Mouse (Mus musculus): Measurements from ENCODE around the gene Ttc7.

Ttc7 gene

DNA sequence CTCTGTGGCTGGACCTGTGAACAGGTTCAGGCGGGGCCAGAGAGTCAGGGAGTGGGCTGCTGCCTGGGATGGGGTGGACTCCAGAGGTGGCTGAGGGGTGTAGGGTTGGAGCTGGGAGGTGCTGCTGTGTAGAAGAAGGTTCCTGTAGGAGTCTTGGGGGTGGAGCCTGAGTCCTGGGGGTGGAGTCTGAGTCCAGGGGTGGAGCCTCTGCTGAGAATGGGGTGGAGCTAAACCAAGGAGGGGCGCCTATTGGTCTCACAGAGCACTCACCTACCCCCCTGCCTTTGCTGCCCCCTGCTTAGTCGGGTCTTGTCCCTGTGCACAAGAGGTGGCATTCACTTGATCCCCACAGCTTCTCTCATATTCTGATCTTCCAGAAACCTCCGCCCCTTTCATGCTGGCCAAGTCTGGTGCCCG, 31.9 kb downstream of the Ttc7 start:
- no peak for DNase-seq (ENCODE audit: low read depth, low spot score)

GRCm38 (mm10) chr17:87315021-87315531, 32.4 kb downstream of the Ttc7 start:
- peak; percentile 13 for DNase-seq (ENCODE audit: low read depth, low spot score)

GRCm38 (mm10) chr17:87315891-87316763, 33.4 kb downstream of the Ttc7 start:
- no peak for DNase-seq (ENCODE audit: low read depth, low spot score)

GRCm38 (mm10) chr17:87317271-87317670, 34.6 kb downstream of the Ttc7 start:
- no peak for DNase-seq (ENCODE audit: low read depth, low spot score)

- no peak for DNase-seq (ENCODE audit: low read depth, low spot score)
Observed at GRCm38 (mm10) chr17:87317947-87318346, 35.3 kb downstream of the Ttc7 start.

- DNase-seq (ENCODE audit: low read depth, low spot score), result no peak
Observed at GRCm38 (mm10) chr17:87321673-87322072, 39.0 kb downstream of the Ttc7 start.

DNA sequence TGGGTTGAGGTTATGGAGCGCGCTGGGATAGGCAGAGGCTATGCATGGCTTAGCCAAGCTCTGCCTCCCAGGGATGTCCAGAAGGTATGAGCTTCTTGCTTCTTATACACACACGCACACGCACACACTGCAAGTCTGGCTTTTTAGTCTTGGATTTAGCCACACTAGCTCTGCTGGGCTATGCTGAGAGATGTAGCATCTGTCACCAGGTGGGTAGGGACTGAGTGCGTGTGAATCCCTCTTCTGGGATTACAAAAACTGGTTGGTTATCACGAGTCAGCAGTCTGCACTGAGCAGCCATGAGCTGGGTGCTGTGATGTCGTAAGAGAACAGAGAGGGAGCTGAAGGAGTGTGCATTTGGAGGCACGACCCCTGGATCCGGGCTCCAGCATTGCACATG, 40.5 kb downstream of the Ttc7 start:
- no peak for DNase-seq (ENCODE audit: low read depth, low spot score)

DNA sequence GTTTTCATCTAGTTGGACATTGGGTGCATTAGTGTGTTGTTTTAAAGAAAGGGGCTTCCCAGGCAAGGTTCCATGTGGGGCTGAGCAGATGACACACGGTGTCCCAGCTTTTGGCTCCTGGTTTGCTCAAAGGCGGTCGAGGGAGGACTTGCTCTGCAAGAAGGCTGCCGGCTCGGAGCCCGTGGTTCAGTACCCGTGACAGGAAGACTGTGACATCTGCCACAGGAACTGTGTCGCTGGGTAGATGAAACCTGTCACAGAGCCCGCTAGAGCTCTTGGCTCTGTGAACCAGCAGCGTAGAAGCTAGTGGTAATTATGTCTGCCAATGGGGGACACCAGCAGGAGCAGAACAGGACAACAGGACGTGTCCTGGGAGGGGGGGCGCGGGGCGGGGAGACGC, 42.8 kb downstream of the Ttc7 start:
- no peak for DNase-seq (ENCODE audit: low read depth, low spot score)

GRCm38 (mm10) chr17:87326987-87327386, 44.3 kb downstream of the Ttc7 start:
- no peak for DNase-seq (ENCODE audit: low read depth, low spot score)

GRCm38 (mm10) chr17:87327645-87328044, 45.0 kb downstream of the Ttc7 start:
- DNase-seq (ENCODE audit: low read depth, low spot score), result no peak

GRCm38 (mm10) chr17:87328177-87328768, 45.6 kb downstream of the Ttc7 start:
- no peak for DNase-seq (ENCODE audit: low read depth, low spot score)

GRCm38 (mm10) chr17:87329144-87329700, 46.5 kb downstream of the Ttc7 start:
- no peak for DNase-seq (ENCODE audit: low read depth, low spot score)

- DNase-seq (ENCODE audit: low read depth, low spot score), result no peak
Observed at GRCm38 (mm10) chr17:87330250-87330920, 47.7 kb downstream of the Ttc7 start.

- no peak for DNase-seq (ENCODE audit: low read depth, low spot score)
Observed at GRCm38 (mm10) chr17:87330921-87331291, 48.2 kb downstream of the Ttc7 start.

GRCm38 (mm10) chr17:87331336-87332141, 48.9 kb downstream of the Ttc7 start:
- no peak for DNase-seq (ENCODE audit: low read depth, low spot score)

GRCm38 (mm10) chr17:87332142-87332815, 49.6 kb downstream of the Ttc7 start:
- DNase-seq (ENCODE audit: low read depth, low spot score), result no peak

- no peak for DNase-seq (ENCODE audit: low read depth, low spot score)
Observed at GRCm38 (mm10) chr17:87332887-87333286, 50.2 kb downstream of the Ttc7 start.

GRCm38 (mm10) chr17:87334162-87334561, 51.5 kb downstream of the Ttc7 start:
- no peak for DNase-seq (ENCODE audit: low read depth, low spot score)

DNA sequence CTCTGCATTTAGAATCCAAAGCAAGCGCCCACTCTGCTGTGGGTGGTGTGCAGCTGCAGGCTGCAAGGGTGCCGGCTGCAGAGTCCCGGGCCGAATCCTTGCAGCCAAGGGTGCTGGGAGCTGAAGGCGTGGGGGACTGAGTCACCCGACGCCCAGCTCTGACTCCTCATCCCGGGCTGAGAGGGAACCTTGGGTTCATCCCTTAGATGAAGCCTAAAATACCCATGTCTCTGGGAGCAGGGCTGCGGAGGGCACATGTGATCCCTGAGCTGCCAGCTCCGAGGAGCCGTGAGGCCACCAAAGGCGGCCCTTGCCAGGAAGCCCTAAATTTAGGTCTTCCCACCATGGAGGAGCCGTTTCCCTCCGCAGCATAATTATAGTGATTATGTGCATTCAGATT, 52.5 kb downstream of the Ttc7 start:
- no peak for DNase-seq (ENCODE audit: low read depth, low spot score)

DNA sequence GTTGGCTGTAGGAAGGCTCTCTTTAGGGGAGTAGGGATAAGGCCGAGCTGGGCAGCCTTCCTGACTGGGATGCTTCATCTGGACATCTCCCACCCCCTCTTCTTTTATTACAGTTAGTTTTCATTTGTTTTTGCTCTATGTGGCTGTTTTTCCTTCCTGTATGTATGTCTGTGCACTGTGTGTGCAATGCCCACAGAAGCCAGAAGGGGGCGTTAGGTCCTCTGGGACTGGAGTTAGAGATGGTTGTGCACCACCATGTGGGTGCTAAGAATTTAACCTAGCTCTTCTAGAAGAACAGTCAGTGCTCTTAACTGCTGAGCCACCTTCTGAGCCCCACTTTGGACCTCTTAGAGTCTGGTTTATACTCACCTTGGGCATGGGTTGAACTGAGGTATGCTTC, 53.0 kb downstream of the Ttc7 start:
- no peak for DNase-seq (ENCODE audit: low read depth, low spot score)

DNA sequence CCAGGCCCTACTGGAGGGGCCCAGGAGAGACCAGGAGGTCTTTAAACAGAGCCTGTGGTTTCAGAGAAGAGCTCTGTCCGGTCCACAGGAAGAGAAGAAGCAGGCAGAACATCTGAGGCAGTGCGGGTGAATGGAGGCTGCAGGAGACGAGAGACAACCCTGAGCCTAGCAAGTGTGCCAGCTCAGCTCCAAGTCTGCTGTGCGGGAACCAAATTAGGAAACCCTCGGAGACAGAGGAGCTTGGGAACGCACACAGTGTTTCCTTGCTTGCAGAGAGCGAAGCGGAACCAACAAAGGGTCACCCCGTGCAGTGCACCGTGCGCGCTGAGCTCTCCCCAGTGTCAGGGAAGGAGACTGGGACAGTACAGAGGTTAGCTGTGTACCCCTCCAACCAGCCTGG, 54.2 kb downstream of the Ttc7 start:
- DNase-seq (ENCODE audit: low read depth, low spot score), result no peak

Measured in c-Kit-negative CD71-positive TER-119-positive erythroid progenitor cells, embryonic 14.5 days (primary cell).